Mouse (Mus musculus): ENCODE data around the gene Olfr465-ps1.

DNA sequence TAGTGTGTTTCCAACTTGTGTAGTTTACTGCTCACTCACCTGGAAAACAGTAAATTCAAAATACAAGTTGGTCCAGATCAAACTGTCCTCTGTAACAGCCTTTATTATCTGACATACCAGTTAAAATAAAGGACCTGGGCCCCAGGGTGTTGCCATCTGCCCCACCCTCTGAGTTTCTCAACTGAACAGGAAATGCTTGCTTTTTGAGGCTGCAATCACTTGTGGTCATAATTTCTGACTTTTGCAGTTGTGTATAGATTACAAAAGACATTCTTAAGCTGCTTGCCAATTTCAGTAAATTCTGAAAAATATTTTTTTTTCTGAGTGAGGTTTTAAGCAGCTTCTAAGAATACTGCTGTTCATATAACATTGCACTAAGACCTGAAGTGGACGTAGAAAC lies 15.8 kb upstream of the Olfr465-ps1 start:
- TF ChIP-seq ELF1 (IDR thresholded peaks at IDR 0.05; ENCODE audit: low read depth, low read length), result no peak
- no peak for TF ChIP-seq E2F4 (IDR thresholded peaks at IDR 0.05; ENCODE audit: insufficient replicate concordance, low read depth, low read length)
- no peak for TF ChIP-seq CHD1 (IDR thresholded peaks at IDR 0.05; ENCODE audit: low read depth, low read length)
- no peak for TF ChIP-seq JUND (conservative IDR thresholded peaks at IDR 0.05; ENCODE audit: low read depth, low read length)
- TF ChIP-seq EP300 (IDR thresholded peaks at IDR 0.05; ENCODE audit: low read length), result no peak
- no peak for TF ChIP-seq MYC (IDR thresholded peaks at IDR 0.05; ENCODE audit: low read depth, low read length)
- no peak for TF ChIP-seq CTCF (conservative IDR thresholded peaks at IDR 0.05 in 1 of 2, IDR thresholded peaks at IDR 0.05 in 1 of 2; ENCODE audit: low read depth in 2 of 2, low read length in 2 of 2)
- no peak for TF ChIP-seq SMC3 (IDR thresholded peaks at IDR 0.05; ENCODE audit: low read depth, low read length)

Data from CH12.LX (cell line).